Mouse (Mus musculus): ENCODE results near the gene Bcas3. TPM values are rescaled to one million over a fixed set of nuclear protein-coding genes. Genes with fewer than 3 reads are reported as not detected.

Gene Bcas3
- total and polyA plus RNA-seq, 2 experiments from 2014 or later, result 29.3 to 31.6 TPM

DNA sequence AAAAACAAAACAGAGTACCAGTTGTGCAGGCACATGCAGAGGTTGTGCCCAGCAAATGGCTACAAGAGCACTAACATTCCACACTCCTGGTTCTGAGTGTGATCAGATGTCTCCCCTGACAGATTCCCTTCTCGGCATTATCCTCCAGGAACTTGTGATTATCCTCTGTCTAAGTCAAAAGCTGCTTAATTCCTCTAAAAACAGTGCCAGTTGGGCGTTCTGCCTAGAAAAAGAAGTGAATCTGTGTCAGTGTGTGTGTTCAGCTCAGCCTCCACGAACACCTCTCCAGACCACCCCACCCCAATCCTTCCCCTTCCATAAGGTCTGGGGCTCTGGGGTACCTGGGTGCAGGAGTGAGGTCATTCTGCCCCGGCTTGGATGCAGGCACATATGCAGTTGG is 427.3 kb downstream of the Bcas3 start:
- WGBS, result 53% methylated on average over 4 of the region's 4 CpGs
- no peaks in the 10 kb centered on the region for H3K4me1 ChIP-seq (ENCODE audit: insufficient read depth)
- no peak overlapping the region for H3K4me2 ChIP-seq (ENCODE audit: low read depth)
- no peak for ATAC-seq
- H3K9ac ChIP-seq, result no peak overlapping the region
- DNase-seq, result no peak
- H3K4me3 ChIP-seq (ENCODE audit: low read depth, low read length), result no peak overlapping the region
- no peak for TF ChIP-seq CTCF (IDR thresholded peaks at IDR 0.05; ENCODE audit: low read depth)
- no peak overlapping the region for H3K27ac ChIP-seq (ENCODE audit: low read depth, low read length)
- H3K36me3 ChIP-seq (ENCODE audit: insufficient read depth), result no peaks in the 10 kb centered on the region
- H3K9me3 ChIP-seq (ENCODE audit: low read length), result no peaks in the 10 kb centered on the region
- no peaks in the 10 kb centered on the region for H3K27me3 ChIP-seq (ENCODE audit: insufficient read depth, low read length)

DNA sequence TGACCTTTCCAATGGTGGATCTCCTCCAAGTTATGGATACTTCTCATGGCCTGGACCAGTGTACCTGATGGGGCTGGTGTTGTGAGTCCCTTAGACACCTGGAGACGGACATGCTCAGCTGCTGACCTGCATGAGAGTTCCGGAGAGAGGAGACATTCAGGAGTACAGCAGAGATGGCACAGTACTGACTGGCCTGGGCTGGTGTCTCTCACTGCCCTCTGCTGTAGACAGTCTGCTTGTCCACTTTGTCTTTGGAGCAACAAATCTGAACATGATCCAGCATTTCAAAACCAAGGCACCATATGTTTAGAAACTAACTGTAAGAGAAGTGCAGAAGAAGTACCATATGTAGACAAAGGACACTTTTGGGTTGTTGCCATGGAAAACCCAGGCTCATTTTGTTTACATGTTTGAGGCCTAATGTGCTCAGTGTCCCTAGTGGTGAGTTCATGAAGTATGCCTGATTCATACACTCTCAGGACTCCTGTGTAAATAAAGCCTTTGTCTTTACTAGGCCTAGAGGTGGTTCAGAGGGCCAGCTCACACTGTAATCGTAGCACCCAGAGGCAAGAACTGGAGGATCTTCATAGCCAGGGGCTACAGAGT is 433.2 kb downstream of the Bcas3 start:
- no peaks in the 10 kb centered on the region for H3K36me3 ChIP-seq (ENCODE audit: insufficient read depth)
- peak; percentile 56 for DNase-seq
- ATAC-seq, result peak; percentile 59

DNA sequence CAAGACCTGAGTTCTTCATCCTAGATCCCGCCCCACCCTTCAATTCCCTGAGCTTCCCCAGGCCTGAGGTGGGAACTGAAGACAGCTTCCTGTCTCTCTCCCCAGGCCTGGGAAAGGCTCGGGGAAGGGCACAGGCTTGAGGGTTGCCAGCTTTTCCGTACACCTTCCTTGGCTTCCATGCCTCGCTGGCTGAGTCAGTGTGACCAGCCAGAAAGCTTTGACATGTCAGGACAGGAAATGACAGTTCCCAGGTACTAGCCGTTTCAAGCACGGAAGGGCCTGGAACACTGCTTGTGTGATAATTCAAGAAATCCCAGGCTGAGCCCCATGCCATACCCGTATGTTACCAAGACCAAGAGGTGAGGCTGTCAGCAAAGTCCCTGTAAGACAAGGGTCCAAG is 436.8 kb downstream of the Bcas3 start:
- Histone ChIP-seq H3K27me3 (ENCODE audit: insufficient read depth, low read length) (no peaks in the 10 kb centered on the region), H3K9me3 (ENCODE audit: low read length) (no peaks in the 10 kb centered on the region), H3K4me2 (ENCODE audit: low read depth) (no peak overlapping the region), H3K4me1 (ENCODE audit: insufficient read depth) (no peaks in the 10 kb centered on the region), H3K9ac (no peak overlapping the region), H3K36me3 (ENCODE audit: insufficient read depth) (no peaks in the 10 kb centered on the region), H3K27ac (ENCODE audit: low read depth, low read length) (no peak overlapping the region), H3K4me3 (ENCODE audit: low read depth, low read length) (no peak overlapping the region)
- TF ChIP-seq CTCF (IDR thresholded peaks at IDR 0.05; ENCODE audit: low read depth), result no peak
- ATAC-seq (no peak), DNase-seq (no peak)
- 92% methylated on average over 7 of the region's 7 CpGs for WGBS

More for the DNA sequence above, 433.2 kb downstream of the Bcas3 start:
- Histone ChIP-seq H3K27me3 (ENCODE audit: insufficient read depth, low read length) (no peaks in the 10 kb centered on the region), H3K4me2 (ENCODE audit: low read depth) (no peak overlapping the region), H3K9me3 (ENCODE audit: low read length) (no peaks in the 10 kb centered on the region), H3K27ac (ENCODE audit: low read depth, low read length) (no peak overlapping the region), H3K9ac (no peak overlapping the region), H3K4me1 (ENCODE audit: insufficient read depth) (no peaks in the 10 kb centered on the region), H3K4me3 (ENCODE audit: low read depth, low read length) (no peak overlapping the region)
- TF ChIP-seq CTCF (IDR thresholded peaks at IDR 0.05; ENCODE audit: low read depth), result peak; percentile 57
- 72% methylated on average over 3 of the region's 3 CpGs for WGBS

DNA sequence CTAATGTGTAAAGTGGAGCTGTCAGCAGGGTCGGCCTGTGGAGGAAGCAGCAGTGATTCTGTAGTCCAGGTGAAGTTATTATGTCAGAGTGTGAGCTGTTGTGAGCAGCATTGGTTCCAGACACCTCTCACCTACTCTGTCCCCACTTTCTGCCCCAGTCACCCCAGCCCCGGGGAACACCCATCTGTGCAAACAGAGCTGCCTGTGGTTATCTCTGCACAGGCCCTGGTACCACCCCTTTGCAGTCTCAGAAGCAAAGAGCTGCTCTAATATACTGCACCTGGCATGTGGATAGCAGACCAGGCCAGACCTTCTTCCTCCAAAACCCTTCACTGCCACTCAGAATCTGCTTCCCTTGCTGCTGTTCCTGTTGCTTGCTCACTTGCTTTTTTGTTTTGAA is 437.3 kb downstream of the Bcas3 start:
- WGBS, result 85% methylated on average over 2 of the region's 2 CpGs
- ATAC-seq (no peak), DNase-seq (no peak)
- Histone ChIP-seq H3K4me2 (ENCODE audit: low read depth) (no peak overlapping the region), H3K4me1 (ENCODE audit: insufficient read depth) (no peaks in the 10 kb centered on the region), H3K27me3 (ENCODE audit: insufficient read depth, low read length) (no peaks in the 10 kb centered on the region), H3K9me3 (ENCODE audit: low read length) (no peaks in the 10 kb centered on the region), H3K27ac (ENCODE audit: low read depth, low read length) (no peak overlapping the region), H3K36me3 (ENCODE audit: insufficient read depth) (no peaks in the 10 kb centered on the region), H3K9ac (no peak overlapping the region), H3K4me3 (ENCODE audit: low read depth, low read length) (no peak overlapping the region)
- TF ChIP-seq CTCF (IDR thresholded peaks at IDR 0.05; ENCODE audit: low read depth), result no peak

DNA sequence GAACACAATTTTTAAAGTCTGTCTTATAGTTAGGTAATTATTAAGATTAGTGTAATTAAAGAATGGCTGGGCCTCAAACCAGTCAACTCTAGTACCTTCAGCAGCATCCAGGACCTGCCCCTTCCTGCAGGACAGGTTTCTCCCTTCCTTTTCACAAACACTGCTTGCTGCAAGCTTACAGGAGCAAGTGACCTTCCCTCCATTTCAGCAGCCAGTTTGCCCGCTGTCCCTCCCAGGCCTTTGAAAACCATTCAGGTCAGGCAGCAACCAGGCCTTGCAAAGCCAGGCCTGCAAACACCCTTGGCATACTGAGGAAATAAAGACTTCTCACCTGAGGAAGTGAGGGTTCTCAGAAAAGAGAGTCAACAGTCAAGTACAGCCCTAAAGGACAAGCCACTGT is 438.2 kb downstream of the Bcas3 start:
- Histone ChIP-seq H3K4me1 (ENCODE audit: insufficient read depth) (no peaks in the 10 kb centered on the region), H3K36me3 (ENCODE audit: insufficient read depth) (no peaks in the 10 kb centered on the region), H3K27ac (ENCODE audit: low read depth, low read length) (no peak overlapping the region), H3K4me2 (ENCODE audit: low read depth) (no peak overlapping the region), H3K9me3 (ENCODE audit: low read length) (no peaks in the 10 kb centered on the region), H3K27me3 (ENCODE audit: insufficient read depth, low read length) (no peaks in the 10 kb centered on the region), H3K4me3 (ENCODE audit: low read depth, low read length) (no peak overlapping the region), H3K9ac (no peak overlapping the region)
- no peak for TF ChIP-seq CTCF (IDR thresholded peaks at IDR 0.05; ENCODE audit: low read depth)
- 76% methylated on average over 1 of the region's 1 CpGs for WGBS
- DNase-seq, result no peak
- ATAC-seq, result no peak

DNA sequence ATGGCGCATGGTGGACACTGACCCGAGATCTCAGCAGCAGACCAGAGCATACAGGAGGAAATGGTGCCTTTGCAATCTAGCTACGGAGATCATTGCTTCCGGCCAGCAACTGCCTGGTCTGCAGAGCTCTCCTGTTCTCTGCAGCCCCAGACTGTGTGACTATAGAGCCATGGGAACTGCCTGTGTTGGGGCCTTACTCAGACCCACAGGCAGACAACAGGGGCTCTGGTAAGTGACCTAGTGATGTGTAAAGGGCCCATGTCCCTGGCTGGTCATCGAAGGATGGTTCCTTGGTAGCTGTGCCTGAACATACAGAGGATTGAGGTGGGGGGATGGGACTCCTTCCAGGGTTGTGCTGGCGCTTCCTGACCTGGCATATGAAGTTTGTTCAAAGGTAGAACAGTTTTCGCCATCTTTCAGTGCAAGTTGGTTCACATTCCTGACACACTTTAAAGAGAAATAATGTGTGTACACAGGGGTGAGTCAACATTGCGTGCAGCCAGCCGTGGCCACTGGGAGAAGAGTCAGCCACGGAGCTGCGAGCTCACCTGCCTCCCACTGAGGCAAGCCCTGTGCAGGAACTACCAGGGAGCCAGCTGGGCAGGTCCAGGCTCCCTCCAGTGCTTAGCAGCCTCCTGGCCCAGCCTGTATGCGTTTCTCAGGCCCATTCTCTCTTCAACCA is 439.7 kb downstream of the Bcas3 start:
- DNase-seq (no peak), ATAC-seq (no peak)
- no peaks in the 10 kb centered on the region for H3K36me3 ChIP-seq (ENCODE audit: insufficient read depth)
- 73% methylated on average over 12 of the region's 12 CpGs for WGBS
- no peaks in the 10 kb centered on the region for H3K27me3 ChIP-seq (ENCODE audit: insufficient read depth, low read length)
- no peak overlapping the region for H3K4me3 ChIP-seq (ENCODE audit: low read depth, low read length)
- H3K27ac ChIP-seq (ENCODE audit: low read depth, low read length), result no peak overlapping the region
- no peaks in the 10 kb centered on the region for H3K4me1 ChIP-seq (ENCODE audit: insufficient read depth)
- H3K4me2 ChIP-seq (ENCODE audit: low read depth), result no peak overlapping the region
- H3K9ac ChIP-seq, result no peak overlapping the region
- H3K9me3 ChIP-seq (ENCODE audit: low read length), result no peaks in the 10 kb centered on the region
- no peak for TF ChIP-seq CTCF (IDR thresholded peaks at IDR 0.05; ENCODE audit: low read depth)

DNA sequence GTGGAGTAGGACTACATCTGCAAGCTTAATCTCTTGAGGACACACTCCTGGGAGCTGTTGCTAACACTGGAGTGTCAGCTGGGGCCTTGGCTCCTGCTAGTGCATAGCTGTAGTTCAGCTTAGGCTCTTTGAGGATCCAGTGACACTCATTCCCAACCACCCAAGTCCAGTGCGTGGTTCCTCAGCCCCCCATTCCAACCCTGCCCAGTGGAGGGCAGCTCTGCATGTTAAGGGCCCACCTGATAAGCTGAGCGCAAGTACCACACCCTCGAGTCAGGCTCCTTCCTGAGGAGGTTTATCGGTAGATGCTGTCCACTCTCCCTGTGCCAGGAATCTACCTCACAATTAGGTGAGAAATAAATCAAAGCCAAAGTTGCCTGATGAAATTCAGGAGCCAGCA is 446.5 kb downstream of the Bcas3 start:
- WGBS, result 88% methylated on average over 4 of the region's 4 CpGs

More for the DNA sequence above, 446.5 kb downstream of the Bcas3 start:
- Histone ChIP-seq H3K4me3 (ENCODE audit: low read depth, low read length) (no peak overlapping the region), H3K27me3 (ENCODE audit: insufficient read depth, low read length) (no peaks in the 10 kb centered on the region), H3K4me2 (ENCODE audit: low read depth) (no peak overlapping the region), H3K9me3 (ENCODE audit: low read length) (no peaks in the 10 kb centered on the region), H3K27ac (ENCODE audit: low read depth, low read length) (no peak overlapping the region), H3K9ac (no peak overlapping the region), H3K4me1 (ENCODE audit: insufficient read depth) (no peaks in the 10 kb centered on the region), H3K36me3 (ENCODE audit: insufficient read depth) (no peaks in the 10 kb centered on the region)
- DNase-seq, result no peak
- no peak for ATAC-seq
- TF ChIP-seq CTCF (IDR thresholded peaks at IDR 0.05; ENCODE audit: low read depth), result no peak
